Mouse (Mus musculus) thymus, postnatal 10 days (tissue): ENCODE data around the gene Defb36.

Experiments used
- DNase-seq, 2 experiments: peaks; one replicate each; pipeline ENCODE4 v3.0.0; 2021; ENCODE audit warnings: low spot score in 2 of 2

Gene Defb36

GRCm38 (mm10) chr2:152622151-152622550, 18.0 kb downstream of the Defb36 start:
- DNase-seq, result no peak

- DNase-seq, result no peak
These were observed 18.8 kb downstream of the Defb36 start, which contains the start of gene Defb25 for GRCm38 (mm10) chr2:152622953-152623352. Gene Defb25 (minus strand): TSS chr2:152623053.

DNA sequence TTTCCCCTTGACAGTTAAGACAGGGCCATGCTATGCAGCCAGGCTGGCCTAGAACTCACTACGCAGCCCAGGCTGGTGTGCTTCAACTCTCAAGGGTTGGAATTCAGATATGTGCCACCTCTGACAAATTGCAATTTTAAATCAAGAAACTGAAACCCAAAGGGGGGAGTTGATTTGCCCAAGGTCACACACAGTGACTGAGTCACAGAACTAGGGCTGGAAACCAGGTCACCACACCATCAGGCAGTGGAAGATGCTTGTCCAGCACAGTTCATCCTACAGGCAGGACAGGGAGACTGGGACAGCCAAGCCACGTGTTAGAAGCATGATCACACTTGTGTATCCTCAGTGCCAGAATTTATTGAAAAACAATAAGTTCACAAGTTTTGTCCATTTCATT, 20.4 kb downstream of the Defb36 start:
- DNase-seq, result no peak

DNA sequence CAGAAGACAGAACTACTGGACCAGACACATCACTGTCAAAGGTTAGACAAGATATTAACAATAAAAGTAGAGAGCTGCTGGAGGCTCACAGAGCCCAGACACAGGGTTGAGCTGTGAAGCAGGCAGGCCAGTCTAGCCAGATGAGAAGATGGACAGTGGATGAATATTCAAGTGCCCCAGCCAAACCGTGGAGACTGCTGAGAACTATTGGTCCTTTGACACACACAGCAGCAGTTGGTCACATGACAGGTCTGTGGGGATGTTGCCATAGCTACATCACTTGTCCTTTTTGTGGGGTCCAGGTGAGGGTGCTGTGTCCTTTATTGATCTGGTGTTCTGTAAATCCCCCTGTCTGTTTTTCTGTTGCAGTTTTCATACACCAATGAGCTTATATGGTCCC, 21.1 kb downstream of the Defb36 start:
- no peak for DNase-seq

- no peak for DNase-seq
These were observed 22.9 kb downstream of the Defb36 start, which contains the start of gene Rem1 for GRCm38 (mm10) chr2:152626774-152627591. Gene Rem1 (plus strand): TSS chr2:152626951.

DNA sequence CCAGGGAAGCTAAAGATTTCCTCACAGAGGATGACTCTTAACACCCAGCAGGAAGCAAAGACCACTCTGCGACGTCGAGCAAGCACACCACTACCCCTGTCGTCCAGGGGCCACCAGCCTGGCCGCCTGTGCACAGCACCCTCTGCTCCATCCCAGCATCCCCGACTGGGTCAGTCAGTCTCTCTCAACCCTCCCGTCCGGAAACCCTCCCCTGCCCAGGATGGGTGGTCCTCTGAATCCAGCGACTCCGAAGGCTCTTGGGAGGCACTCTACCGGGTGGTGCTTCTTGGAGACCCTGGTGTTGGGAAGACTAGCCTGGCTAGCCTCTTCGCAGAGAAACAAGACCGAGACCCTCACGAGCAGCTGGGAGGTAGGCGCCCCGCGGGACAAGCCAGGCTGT, 23.9 kb downstream of the Defb36 start:
- no peak for DNase-seq

DNA sequence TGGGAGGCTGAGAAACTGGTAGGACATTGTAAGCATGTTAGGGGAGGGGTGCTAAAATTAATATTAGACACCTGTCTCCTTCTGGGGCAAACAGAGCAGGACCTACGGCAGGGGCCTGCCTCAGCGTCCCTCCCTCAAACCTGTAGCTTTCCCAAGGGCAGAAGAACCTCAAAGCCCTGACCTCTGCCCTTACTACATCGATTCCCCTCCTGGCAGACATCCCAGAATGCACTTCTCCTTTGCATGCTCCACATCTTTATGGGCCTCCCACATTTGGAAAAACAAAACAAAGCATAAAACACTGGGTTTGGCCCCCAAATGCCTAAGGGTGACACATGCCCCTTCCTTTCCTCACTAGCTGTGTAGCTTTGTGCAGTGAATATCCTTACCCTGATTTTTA, 25.1 kb downstream of the Defb36 start:
- no peak for DNase-seq

DNA sequence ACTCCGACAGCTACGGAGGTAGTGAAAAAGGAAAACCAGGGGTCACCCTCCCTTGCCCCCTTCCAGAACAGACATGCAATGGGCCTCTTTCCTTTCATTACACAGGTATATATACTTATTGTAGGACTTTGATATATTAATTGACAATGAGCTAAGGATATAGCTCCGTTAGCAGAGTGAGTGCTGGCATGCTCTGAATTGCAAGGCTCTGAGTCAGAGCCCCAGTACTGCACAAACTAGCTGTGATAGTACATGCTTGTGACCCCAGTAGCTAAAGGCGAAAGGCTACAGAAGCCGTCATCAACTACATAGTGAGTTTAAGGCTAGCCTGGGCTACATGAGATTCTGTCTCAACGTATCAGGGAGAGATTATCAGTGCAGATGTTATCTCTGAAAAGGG, 25.8 kb downstream of the Defb36 start:
- no peak for DNase-seq

GRCm38 (mm10) chr2:152633334-152633733, 29.2 kb downstream of the Defb36 start:
- no peak for DNase-seq

GRCm38 (mm10) chr2:152634311-152634710, 30.2 kb downstream of the Defb36 start:
- DNase-seq, result no peak

- no peak for DNase-seq
These were observed 32.3 kb downstream of the Defb36 start for GRCm38 (mm10) chr2:152636246-152637005.

DNA sequence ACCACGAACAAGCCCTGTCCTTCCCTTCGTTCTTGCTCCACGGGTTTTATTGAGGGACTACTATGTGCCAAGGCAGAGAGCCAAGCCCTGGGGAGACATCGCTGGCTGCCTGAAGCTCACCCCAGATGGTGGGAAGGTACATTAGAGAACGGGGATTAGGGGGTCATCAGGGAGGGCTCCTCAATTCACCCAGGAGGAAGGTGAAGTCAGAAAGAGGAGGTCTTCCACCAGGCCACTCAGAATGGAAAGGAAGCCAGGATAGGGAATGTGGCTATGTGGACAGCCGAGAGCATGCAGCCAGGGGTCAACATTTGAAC, 32.8 kb downstream of the Defb36 start:
- no peak for DNase-seq

- DNase-seq, result no peak
These were observed 33.3 kb downstream of the Defb36 start for GRCm38 (mm10) chr2:152637381-152637780.

DNA sequence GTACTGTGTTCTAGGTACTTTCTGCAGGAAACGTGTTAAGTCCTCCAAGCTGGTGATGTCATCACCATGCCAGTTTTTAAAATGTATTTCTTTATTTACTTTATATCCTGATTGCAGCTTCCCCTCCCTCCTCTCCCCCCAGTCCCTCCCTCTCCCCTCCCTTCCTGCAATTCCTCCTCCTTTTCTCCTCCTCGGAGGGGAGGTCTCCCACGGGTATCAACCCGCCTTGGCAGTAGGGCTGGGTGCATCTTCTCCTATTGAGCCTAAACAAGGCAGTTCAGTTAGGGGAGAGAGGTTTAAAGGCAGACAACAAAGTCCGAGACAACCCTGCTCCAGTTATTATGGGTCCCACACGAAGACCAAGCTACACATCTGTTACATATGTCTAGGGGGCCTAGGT, 34.7 kb downstream of the Defb36 start:
- DNase-seq, result no peak

- no peak for DNase-seq
These were observed 35.4 kb downstream of the Defb36 start for GRCm38 (mm10) chr2:152639406-152640113.

DNA sequence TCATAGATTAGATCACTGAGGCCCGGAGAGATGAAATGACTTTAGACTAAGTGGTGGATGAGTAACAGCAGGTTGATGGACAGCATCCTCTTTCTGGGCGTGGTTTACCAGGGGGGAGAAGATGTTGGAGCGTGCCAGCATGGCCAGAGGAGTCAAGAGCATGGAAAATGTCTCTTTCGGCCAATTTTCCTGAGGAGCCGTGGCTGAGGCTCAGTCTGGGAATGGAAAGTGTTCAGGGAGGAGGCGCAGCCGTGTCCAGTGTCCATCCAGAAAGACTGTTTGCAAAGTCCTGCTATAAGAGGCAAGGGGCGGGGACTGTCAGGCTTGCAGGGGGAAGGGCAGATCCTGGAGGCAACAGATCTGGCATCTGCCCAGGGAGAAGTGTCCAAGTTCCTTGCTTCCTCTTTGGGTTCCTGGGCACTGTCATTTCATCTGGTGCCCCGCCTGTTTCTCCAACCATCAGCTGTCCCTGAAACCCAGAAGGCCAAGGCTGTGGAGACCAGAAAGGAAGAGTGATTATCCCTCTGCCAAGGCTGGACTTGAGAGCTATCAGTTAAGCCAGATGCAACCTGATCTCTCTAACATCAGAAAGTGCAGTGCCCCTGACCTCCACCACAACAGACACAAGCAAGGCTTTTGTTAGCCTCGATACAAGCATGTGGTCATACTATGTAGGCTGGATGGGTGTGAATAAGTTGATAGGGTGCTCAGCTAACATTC, 48.9 kb downstream of the Defb36 start:
- DNase-seq, result no peak

DNA sequence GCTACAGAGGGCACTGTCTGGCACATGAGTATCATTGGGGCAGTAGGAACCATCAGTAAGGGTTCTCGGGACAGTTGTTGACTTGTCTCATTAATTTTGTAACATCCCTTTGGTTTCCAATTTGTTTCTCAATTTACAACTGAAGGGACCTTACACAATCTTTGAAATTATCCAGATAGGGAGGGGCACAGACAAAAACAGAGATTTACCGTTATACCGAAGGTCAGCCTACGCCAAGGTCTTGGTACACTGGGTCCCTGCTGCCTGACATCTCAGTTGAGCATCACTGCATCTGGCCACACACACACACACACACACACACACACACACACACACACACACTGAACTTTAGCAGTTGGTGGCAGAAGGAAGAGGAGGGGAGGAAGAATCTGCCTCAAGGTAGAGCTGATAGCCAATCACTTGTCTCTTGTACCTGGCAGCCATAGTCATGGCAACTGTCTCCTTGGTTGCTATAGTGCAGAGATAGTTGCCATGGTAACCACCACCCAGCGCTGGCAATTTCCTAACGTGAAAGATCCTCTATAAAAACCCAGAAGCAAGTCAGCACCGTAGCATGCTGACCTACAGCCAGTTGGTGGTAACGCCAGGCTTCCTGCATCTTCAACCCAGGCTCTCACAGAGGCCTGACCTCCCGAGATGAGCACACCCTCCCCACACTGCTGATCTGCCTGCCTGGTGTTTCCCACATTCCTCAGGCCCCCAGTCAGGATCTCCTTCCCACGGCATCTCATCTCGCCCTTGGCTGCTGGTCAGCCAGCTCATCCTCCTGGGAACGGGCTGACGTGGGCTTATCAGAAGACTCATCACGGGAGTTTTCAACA, 50.0 kb downstream of the Defb36 start:
- no peak for DNase-seq

- no peak for DNase-seq
These were observed 53.3 kb downstream of the Defb36 start for GRCm38 (mm10) chr2:152657398-152657797.

DNA sequence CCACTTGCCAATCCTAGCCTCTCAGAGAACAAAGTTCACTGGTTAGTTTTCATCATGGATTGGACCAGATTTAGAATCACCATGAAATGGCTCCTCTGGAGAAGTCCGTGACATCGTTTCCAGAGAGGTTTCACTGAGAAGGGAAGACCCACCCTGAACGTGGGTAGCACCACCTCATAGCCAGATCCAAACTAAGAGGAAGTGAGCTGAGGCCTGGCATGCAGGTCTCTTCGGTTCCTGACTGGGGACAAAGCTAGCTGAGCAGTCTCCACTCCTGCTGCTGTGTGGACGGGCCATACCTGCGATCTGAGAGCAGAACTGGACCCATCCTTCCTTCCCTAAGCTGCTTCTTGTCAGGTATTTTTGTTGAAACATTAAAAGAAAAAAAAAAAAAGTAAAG, 57.0 kb downstream of the Defb36 start:
- no peak for DNase-seq
